Mouse (Mus musculus) MN1 (cell line): ENCODE results near the gene Prim2.

Source experiments
- DNase-seq: peaks from one replicate; pipeline ENCODE4 v3.0.0-alpha.2; 2016; ENCODE audit warnings: low spot score

Gene Prim2

DNA sequence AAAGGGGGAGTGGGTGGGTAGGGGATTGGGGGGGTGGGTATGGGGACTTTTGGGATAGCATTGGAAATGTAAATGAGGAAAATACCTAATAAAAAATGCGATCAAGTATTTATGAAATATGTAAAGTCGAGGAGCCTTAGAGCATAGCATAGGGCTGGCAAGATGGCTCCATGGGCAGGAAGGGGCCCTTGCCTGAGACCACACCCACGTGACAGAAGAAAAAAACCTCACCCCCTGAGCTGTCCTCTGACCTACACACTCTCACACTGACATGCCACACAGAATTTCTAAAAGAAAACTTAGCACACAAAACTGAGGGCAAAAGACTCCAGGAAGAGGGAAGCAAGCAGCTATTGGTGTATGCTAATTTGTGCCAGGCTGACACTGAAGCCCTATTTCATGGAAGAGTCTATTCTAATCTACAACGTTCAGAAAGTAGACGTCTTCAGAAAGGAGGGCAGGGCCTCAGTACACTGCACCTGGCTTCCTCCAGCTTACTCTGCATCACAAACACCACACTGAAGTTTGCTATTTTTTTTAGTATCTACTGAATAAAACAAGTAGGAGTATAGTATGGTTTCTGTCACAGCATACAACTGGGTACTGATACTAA is 65.4 kb downstream of the Prim2 start:
- DNase-seq = no peak

DNA sequence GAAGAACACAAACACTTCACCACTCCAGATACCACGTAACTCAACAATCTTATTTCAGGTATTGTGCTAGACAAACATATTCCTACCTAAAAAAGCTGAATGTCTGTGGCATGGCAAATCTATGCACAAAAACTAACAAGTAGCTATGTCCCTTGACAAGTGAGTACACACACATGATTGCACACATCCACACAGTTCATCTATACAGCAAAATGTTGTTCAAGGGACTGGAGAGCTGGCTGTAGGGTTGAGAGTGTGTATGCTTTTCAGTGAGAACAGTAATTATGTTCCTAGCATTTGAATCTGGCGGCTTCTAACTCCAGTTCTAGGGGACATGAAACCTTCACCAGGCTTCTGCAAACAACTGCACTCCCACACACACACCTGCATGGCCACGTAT is 69.9 kb downstream of the Prim2 start:
- DNase-seq = no peak

DNA sequence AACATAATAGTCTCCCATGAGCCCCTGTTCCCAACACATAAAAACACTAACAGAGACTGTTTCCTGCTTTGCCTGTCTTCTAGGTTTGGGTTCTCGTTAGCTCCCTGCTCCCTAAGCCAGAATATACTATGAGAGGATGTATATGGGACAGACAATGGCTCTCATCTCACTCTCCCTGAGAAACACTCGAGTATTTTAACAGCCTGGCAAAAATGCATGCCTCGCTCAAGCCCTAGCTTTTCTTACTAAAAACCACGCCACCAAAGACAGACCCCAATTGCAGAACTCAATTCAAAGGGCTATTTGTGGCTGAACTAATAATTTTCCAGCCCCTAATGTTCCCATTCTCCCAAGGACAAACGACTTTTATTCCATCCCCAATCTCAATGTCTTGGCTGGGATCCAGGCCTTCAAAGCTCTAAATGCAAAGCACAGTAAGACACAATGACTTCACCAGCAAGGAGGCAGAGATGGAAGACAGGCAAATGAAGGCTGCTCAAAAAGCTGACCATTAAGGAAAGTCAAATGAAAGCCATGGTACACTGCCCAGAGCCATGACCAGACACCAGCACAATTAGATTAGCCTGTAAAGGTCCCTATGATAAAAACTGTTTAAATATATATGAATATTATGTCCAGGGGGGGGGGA is 70.5 kb downstream of the Prim2 start:
- peak; percentile 37 for DNase-seq

DNA sequence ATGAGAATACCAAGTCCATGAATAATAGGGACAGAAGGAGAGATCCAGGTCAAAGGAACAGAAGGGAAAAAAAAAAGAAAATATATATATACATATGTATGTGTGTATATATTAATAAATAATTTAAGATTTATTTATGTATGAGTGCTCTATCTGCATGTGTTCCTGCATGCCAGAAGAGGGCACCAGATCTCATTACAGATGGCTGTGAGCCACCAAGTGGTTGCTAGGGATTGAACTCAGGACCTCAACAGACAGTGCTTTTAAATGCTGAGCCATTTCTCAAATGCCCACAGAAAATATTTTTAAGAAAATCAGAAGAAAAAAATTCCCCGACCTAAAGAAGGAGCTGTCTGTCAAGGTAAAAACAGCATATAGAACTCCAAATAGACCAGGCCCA is 72.6 kb downstream of the Prim2 start:
- no peak for DNase-seq

DNA sequence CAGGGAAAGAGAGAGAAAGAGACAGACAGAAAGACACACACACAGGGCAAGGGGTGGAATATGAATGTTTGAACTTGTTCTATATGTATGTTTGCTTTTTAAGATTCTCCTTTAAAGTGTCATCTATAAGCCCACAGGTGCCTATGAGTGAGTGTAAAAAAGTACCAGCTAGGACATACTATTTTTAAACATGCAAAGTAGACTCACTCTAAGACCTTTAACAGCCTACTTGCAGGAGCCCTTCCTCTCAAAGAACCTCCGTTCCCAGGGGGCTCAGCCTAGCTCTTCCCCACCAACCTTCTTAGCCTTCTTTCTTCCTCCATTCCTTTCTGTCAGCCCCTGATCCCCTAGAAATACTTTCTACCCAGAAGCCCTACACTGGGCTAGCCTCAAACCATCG is 73.7 kb downstream of the Prim2 start:
- DNase-seq = no peak

DNA sequence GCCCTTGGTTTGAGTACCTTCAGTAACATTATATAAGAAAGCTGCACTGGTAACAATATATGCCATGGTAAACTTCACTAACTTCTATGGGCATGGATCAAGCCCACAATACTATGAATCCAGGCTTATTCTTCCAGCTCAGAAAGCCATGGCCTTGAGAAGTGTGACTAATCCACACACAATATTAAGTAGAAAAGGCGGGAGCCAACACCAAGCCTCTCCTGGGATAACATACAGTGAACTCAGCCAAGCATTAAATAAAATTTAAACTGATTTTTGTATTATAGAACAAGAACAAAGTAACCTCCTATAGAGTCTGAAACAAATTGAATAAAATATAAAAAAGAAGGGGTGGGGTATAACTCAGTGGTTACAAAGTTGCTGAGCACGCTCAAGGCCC is 74.6 kb downstream of the Prim2 start:
- no peak for DNase-seq

DNA sequence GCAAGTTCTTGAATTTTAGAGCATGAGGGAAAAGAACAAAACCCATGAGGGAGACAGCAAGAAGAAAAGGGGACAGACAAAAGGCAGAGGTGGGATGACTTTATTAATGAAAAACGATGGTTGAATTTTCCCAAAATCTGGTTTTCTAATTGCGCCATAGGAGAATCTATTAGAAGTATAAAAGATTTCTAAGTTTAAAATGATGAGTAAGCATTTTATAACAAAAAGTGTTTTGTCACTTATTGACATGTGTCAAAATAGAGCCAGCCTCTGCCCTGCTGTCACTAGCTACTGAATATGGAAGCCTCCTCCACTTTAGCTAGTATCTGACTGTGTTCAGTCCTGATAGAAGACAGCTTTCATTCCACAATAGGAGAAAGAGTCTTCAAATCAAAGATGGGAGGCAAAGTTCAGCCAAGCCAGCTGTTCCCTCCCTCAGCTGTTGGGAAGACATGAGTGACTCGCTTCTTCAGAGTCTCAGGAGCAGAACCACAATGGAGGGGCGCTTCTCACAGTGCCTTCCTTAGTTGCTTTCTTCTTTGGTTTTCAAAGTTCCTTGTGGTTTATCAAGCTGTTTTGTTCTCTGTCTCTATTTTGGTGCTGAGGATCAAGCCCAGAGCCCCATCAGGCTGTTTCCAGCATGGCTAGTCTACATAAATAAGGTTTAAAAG is 75.7 kb downstream of the Prim2 start:
- DNase-seq = no peak

DNA sequence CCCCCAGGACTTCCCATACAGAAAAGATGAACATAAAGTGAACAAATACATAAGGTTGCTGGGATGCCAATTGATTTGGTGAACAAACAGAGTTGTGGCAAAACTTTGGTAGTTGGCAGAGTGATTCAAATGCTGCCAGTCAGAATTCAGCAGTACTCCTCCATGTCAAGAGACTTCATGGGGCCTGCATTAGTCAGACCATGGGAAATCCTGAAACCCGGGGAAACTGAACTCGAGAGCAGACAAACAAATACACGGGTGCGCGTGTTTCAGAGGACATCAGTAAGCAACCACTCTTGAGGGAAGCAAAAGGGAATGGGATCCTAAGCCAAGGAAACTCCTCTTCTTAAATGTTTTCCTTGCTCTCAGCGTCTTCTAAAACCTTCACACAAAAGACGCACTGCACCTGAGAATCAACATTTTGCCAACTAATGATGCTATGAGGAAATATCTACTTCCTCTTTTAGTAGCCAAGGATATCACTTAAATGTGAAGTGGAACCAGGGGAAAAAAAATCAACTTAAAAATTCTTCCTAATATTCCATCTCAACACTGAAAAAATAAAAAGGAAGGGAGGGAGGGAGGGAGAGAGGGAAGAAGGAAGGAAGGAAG is 77.5 kb downstream of the Prim2 start:
- DNase-seq = no peak

DNA sequence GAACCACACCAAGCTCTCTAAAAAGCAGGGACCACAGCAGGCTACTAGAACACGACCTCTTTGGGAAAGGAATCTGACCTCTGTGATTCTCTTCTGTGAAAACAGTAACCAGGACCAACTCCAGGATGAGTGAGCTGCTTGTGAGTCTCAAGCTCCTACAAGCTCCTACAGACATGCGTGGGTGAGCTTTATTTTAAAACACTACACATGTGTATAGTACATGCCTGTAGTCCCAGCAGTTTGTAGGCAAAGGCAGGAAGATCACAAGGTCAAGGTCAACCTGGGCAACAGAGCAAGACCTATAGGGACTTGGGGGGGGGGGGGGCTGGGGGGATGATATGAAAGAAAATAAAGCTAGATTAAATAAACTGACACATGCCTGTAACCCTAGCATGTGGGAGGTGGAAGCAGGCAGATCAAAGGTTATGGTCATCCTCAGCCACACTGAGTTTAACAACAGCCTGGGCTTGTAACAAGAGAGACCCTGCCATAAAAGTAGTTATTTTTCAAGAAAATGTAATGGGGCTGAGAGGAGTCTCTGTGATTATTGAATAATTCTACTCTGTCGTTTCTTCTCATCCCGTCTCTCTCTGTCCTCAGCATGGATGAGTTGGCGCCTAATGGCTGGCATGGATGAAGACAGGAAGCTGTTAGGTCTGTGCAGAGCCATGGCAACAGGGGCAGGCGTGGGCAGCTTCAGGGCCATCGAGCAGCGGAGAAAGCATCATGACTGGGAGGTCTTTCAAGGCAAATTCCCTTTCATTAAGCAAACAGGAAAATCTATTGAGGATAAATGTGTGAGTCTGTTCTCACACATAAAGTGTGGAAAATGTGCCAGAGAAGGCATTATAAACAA is 78.8 kb downstream of the Prim2 start:
- no peak for DNase-seq

DNA sequence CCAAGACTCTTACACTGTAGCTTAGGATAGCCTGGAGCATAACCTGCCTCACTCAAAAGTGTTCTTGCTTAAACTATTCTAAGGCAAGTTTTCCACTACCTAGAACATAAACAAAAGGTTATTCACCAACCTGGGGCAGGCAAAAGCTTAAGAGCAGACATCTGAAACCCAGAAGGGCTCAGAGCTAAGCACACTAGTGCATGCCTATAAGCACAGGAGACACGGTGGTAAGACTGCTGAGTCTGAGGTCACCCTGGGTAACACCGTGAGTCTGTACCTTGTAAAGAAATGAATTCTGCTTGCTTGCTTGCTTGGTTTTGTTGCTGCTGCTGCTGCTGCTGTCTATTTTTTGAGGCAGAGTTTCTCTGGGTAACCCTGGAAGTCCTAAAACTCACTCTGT is 80.1 kb downstream of the Prim2 start:
- no peak for DNase-seq

DNA sequence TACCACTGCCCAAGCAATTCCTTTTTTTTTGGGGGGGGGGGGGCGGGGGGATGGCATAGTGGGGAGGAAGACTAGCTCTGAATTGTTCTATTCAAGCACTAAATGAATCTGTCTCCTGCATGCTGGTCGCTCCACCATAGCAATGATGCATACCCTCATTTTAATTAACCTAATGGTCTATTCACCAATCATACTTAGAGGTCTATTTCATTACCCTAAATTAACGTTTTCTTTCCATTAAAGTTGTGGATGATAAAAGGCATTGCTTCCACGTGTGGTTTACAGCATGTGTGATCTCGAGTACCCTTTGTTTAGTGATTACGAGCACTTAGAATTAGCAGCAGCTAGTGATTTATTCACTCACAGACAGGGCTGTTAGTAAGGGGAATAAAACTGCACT is 81.0 kb downstream of the Prim2 start:
- no peak for DNase-seq

DNA sequence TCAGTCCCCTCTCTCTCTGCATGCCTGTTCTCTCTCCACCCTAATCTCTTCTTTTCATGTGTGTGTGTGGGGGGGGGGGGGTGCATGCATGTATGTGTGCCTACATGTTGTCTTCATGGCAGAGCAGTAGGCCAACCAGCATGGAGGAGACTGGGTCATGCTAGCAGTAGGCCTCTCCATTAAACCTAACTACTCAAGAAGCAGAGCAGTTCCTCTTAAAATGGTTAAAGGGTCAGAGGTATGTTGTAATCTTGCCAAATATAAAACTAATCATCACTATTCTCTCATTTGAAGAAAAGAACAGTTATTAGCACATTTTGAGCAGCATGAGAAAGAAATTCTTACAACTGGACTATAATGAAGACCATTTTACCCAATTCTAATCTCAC is 85.0 kb downstream of the Prim2 start:
- no peak for DNase-seq

DNA sequence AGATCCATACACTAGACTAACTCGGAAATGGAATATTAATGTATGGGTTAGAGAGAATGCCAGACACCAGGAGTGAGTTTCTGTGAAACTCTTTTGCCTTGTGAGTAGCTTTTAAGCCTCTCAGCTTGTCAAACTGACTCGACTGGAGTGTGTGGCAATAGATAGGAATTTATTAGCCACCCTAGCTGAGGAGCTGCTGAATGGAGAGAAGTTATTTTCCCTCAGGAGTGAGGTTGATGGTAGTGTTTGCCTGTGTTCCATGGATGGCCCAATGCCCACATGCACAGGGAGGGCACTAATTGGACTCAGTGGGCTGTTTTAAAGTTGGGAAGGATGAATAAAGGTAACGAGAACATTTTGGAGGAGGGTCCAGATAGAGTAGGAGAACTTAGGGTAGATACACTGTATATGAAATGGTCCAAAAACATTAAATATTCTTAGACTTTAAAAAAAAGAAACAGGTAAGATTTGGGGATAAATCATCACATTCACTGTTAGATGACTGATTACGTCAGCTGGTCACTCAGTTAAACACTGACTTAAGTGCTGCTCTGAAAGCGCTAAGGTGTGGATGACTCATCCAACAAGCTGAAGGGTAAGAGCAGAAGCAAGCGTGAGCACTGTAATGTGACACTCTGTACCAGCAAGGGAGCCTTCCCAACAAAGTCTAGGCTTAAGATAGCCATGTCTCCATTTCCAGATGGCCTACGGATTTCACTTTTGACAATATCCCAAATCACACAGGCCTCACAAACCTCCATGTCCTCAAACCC is 85.6 kb downstream of the Prim2 start:
- peak; percentile 40 for DNase-seq

DNA sequence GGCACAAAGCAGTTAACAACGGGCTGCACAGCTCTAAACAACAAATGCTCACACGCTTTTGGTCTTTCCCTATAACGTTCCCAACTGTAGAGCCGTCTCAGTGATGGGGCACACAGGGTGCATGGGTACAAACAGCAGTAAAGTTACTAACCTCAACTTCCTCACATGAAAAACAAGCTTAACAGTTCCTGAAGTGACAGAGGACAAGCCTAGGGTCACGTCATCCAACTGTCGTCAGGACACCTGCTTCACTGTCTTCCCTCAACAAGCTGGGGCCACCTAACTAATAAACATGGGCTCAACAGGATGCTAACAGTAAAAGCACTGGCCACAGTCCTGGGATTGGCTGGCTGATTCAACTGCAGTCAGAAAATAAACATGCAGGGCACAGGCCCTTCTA is 91.0 kb downstream of the Prim2 start:
- no peak for DNase-seq

DNA sequence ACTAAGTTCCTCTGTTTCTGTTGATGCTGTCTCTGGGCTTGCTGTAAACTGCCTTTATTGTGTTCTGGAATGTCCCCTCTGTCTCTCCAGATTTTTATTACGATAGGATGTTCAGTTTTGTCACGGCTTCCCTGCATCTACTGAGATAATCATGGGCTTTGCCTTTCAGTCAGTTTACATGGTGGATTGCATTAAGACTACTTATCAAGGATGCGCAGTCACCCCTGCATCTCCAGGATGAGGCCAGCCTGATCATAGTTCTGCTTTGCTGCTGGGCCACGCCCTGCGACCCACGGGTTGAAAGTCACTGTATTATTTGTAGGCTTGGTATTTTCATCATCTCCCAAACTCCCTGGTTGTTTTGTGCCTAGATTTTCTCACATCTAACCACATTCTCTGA is 95.1 kb downstream of the Prim2 start:
- no peak for DNase-seq

DNA sequence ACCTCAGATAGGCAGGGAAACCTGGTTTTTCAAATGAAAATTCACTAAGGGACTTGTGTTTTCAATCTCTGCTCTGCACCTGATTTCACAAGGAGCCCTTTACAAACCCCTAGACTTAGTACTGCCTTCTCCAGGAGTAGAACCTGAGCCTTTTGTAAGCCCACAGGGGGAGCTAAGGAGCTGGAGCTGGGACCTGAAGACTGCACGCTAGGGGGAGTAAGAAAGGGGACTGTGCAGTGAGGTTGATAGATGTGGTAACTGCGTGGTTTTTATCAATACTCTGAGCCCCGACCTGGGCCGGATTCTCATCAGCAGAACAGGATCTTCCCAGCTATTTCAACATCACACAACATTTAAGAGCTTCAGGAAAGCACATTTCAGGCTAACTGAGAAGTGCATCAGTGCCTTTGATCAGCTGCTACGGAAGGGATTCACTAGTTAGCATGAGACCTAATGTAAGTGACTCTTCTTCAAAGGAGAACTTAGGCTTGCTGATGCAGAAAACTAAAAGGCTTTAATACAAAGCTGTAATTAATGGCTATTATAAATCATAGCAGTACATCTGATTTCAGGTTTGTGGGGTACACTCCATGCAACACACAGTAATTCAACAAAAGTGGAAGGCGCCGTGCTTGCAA is 103.7 kb downstream of the Prim2 start:
- DNase-seq = no peak

DNA sequence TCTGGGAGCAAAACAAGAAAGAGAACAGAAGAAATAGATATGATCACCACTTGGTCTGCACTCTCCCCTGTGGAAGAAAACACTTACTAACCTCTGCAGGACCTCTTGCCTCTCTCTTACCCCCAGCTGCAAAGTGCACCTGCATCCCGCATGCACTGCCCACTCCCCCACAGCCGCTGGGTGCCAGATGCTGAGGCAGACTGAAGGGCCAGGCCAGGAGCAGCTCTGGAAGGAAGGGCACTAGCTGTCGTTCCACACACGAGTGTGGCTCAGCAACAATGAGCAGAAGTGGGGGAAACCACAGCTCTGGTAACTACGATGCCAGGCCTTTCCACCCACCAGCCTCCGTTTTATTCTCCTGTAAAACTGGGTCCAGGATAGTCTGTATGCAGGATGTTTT is 105.6 kb downstream of the Prim2 start:
- no peak for DNase-seq

DNA sequence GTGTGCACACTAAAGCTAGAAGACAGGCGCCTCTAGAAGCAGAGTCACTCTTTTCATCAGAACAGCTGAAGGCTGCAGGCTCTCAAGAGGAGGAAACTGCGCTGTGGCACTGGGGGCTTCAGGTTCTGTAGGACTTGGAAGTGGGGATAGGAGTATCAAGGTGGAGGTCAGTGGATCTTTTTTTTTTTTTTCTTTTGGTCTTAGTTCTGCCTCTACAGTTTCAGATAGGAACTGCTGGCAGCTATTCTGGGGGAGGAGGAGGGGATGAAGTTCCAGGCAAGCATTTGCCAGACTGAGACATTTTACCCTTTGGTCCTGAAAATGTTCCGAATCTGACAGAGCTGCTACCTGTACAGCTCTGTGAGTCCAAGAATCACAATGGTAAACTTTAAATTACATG is 106.0 kb downstream of the Prim2 start:
- no peak for DNase-seq

DNA sequence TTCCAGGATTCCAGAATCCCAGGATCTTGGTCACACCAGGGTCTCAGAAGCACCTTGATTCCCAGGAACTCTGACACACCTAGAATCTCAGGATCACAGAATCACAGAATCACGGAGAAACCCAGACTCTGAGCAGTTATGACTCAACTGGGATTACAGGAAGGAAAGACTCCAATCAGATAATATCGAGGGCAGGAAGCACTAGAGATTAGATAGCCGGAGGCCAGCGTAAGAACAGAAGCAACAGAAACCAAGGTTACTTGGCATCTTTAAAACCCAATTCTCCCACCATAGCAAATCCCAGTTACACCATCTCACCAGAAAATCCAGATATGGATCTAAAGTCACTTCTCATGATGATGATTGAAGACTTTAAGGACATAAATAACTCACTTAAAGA is 113.0 kb downstream of the Prim2 start:
- DNase-seq = peak; percentile 17

DNA sequence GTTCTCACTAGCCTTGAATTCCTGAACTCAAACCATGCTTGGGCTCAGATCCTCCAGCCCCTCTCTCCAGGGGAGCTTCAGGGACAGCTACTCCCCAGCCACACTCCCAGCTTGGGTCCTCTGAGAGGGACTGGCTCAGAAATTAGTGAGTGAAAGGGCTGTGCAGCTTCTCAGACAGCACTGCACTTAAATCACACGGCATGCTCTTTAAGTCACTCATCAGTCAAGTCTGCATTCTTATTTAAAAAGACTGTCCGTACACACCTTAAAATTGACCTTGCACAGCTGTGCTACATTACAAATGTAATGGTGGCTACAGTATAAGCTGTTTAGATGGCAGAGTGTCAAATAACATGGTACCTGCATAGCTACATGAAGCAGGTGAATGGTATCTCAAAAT is 114.0 kb downstream of the Prim2 start:
- no peak for DNase-seq

DNA sequence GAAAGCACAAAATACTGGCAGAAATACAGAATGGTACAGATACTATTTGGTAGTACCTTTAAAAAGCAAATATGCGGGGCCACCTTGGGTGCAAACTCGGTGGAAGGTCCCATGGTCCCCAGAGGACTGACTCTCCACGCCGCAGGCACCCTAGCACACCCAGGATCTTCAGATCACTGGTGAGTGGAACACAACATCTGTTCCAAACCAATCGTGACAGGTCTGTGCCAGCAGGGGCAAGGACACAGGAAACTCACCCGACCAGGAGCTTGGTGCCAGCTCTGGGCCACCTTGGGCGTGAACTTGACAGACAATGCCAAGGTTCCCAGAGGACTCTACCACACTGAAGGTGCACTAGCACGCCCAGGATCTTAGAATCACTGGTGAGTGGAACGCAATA is 118.2 kb downstream of the Prim2 start:
- DNase-seq = no peak
